Mouse (Mus musculus) bone marrow macrophage, adult 2 months (primary cell): ENCODE measurements at regions not wholly inside any gene's neighbourhood (a gene's known extent, or its start where the extent isn't known, plus 50 kb on each side); places are given as distances from the start of the nearest gene placed in this dataset.

Source experiments
- CTCF ChIP-seq: IDR thresholded peaks from 2 replicates; pipeline ENCODE4 v1.5.1; 2012; ENCODE audit warnings: low read depth, mild to moderate bottlenecking, low read length, moderate library complexity
- POLR2A ChIP-seq: IDR thresholded peaks from 2 replicates; pipeline ENCODE4 v1.6.1; 2012; ENCODE audit warnings: mild to moderate bottlenecking, low read depth, low read length, borderline replicate concordance

- TF ChIP-seq CTCF (no peak), POLR2A (no peak)
Observed at GRCm38 (mm10) chr10:56545989-56546388, 168.9 kb downstream of the Gja1 start.
